Mouse (Mus musculus) frontal cortex, postnatal 14 days (tissue): ENCODE data around the gene Xrn2.
"Not testable (repeated sequence)": the region's sequence is repeated elsewhere in the genome, so short reads cannot be mapped to it uniquely, and the experiment has no call there.

Source experiments
- DNase-seq, 2 experiments: peaks; one replicate each; pipeline ENCODE4 v3.0.0; 2022; ENCODE audit warnings: low spot score in 2 of 2

Gene Xrn2

DNA sequence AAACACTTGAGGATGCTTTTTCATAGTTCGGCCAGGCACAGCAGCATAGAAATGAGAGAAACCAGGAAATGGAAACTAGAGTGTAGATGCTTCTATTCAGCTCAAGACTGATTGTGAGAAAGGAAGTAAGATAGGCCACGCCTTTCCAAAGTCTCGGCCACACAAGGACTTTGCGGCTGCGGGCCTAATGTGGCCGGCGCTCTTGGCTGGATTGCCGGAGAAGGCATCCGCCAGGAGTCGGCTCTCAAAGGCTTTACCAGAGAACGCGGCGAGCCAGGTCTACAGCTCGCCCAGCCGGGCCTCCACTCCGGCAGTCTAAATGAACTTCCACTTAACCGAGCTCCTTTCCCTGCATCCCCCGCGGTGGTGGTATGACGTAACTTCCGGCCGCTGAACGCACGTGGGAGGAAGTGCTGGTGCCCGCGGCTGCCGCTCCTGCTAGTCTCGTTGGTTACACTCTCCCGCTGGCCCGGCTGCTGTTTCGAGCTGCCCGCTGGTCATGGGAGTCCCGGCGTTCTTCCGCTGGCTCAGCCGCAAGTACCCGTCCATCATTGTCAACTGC, at the start of gene Xrn2:
Gene Xrn2 (plus strand): TSS at position 374 of the 562 bp plus-strand sequence.
- DNase-seq = peak; percentile 95 to 98

DNA sequence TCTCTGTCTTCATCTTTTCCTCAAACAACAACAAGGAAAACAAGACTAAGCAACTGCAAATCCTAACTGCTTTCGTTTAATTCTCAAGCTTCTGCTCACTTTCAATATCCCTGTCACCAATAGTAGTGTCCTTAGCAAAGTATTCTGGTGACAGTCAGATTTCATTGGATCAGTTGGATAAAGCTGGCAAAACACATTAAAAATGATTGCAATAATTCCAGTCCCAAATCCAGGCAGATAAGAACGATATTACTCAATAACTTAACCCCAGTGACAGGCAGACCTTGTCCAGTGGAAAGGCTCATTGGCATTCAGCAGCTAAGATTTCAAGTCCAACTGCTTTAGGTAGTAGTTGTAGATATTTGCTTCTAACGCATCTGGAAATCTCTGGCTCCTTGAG, 37.8 kb upstream of the Xrn2 start:
- DNase-seq = no peak

DNA sequence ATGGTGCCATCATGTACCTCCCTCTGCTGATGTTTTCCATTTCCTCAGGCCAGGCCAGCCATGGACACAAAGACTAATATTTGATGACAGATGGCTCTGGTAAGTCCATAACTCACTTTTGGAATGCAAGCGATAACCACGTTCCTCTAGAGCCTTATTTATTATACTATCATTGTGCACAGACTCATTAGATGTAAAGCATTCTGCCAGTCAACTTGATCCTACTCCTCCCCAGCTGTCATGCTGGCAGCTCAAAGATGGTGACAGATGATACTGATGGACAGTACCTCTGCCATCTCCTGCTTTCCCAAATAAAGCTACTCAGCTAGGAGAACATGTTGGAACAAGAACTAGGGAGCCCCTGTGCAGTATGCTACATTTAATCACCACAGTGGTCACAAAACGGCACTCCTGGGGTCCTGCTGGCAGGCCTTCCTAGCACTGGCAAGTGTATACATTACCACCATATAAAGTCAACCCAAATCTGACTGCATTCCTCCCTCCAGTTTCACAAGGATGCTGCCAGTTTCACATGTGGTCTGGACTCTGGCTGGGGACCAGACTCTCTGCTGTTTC, 37.3 kb upstream of the Xrn2 start:
- no peak for DNase-seq

DNA sequence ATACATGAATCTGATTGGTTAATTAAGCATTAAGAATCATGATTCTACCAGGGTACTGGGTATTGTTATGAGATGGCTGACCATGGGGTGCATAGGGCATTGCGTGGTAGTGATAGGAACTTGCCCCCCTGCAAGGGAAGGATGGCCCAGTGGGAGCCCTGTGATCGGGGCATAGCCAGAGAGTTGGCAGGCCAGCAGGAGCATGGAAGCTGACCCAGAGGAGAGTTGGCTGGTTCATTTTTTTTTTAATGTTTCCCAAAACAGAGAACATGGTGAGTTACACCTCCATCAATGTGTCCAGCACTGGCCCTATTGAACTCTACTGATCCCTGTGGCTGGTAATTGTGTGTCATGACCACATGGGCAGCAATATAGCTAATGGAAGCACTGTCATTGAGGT, 30.0 kb upstream of the Xrn2 start:
- no peak for DNase-seq

DNA sequence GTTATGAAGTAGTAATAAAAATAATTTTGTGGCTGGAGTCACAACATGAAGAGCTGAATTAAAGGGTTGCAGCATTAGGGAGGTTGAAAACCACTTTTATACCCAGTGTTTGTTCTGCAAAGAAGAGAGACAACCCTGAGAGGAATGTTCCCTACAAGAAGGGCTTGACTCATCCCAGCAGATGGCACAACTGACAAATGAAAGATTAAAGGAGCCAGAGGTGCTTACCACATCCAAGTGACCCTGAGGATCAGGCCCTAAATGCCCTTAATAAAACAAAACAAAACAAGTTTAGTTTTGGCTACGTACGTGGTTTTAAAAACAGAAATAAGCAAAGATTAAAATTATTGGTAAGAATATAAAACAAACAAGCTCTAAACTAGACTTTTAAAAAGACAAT, 28.0 kb upstream of the Xrn2 start:
- DNase-seq = no peak

DNA sequence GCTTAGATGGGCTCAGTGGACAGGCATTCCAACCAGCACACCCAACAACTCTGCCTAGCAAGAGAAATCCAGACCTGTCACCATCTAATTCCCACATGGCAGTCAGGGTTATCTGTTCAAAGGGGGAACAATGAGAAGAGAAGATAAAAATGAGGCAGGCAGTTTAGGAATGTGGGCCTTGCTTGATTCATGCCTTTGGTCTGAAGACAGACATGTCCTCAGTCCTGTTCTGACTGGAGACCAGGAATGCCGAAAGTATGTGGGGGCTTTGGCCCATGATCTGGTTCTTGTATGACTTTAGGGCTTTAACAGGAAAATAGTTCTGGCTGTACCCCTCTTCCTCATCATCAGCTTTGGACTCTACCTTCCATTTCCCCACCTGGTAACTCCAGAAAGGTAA, 27.0 kb upstream of the Xrn2 start:
- no peak for DNase-seq

DNA sequence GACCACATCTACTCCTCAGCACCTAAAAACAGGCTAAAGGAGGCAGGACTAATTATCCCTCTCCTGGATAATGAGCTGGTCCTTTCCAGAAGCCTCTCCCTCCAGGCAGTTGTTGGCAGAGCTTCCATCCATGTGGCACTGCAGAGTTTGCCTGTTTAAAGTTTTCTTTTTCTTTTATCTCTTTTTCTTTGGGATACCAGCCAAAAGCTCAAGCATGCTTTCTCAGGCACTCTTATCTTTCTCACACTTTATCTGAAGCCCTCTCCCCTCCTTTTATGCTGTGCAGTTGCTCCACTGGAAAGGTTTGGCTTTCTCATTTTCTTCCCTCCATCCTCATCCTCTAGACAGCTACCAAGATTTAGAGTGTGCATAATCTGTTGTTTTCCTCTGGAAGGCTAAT, 26.4 kb upstream of the Xrn2 start:
- no peak for DNase-seq

DNA sequence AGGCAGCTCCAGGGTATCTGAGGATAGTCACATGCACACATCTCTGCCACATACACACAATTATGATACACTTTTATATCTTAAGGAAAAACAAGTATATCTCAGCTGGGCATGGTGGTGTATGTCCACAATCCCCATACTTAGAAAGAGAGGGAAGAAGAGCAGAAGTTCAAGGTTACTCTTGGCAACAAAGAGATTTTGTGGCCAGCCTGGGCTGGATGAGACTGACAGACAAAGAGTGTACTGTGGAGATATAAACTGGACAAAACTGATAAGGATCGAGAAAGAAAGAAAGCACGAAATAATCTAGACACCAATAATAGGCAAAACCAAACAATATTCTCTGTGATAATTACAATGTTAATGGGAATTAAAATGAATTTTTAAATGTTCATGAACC, 5.5 kb upstream of the Xrn2 start:
- no peak for DNase-seq

DNA sequence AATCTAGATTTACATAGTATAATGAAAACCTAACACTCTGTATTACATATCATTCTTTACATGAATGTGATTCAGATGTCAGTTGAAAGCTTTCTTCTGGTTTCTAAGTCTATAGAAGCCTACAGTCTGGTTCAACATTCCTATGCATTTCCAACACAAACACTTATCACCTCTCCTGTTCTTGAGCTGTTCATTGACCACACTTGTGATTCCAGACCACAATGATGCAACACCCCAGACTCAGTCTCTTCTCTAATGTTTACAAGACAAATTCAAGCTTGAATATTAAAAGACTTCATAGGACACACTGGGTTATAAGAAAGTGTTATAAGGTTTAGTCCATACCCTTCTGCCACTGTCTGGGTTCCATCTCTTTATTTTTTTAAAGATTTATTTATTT, 3.7 kb upstream of the Xrn2 start:
- DNase-seq = no peak

DNA sequence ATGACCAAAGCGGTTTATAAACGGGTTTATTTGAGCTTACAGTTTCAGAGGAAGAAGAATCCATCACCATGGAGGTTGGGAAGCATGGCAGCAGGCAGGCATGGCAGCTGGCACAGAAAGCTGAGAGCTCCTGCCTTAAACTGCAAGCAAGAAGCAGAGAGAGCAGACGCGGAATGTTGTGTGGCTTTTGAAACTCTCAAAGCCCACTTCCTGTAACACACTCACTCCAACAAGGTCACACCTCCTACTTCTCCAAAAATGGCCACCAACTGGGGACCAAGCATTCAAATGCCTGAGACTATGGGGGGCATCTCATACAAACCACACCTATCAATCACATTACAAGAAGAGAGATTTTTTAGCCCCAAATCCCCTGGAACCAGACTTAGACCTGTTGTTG, 2.7 kb upstream of the Xrn2 start:
- DNase-seq = no peak

DNA sequence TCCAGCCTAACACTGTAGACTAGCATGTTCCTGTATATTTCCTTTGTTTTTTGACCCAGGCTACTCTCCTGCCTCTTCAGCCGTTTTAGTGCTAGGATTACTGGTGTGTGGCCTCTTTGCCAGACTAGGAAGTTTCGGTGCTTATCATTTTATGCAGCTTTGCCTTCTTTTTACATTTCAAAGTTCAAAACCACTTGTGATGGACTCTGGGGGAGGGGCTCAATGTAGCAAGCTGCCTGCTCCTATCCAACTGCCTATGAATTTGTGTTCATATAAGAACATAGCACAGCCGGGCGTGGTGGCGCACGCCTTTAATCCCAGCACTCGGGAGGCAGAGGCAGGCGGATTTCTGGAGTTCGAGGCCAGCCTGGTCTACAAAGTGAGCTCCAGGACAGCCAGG, 1.8 kb upstream of the Xrn2 start:
- DNase-seq = no peak

DNA sequence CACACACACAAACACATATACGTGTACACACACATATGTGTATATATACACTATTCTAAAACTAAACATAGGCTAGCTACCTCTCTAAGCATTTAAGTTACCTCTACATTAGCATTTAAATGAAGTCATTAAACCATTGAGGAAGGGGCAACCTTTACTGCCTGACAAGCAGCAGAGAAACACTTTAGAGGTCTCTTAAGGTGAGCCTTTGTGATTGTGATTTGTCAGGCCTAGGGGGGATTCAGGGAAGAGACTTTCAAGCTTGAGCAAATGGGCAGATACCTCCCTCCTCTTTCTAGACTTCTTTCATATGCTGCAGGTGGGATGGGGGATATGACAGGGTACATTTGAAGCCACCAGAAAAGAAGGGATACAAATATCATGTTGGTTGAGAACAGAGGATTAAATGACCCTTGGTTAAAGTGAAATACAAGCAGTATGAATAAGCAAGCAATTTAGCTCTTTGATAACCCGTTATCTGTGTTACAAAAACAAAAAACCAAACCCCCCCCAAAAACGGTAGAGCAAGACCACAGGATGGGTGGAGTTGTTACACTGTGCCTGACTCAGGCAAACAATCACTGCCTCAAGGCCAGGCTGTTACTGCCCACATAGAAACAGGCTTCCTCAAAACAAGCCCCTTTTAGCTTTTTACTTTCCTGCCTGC, 1.2 kb upstream of the Xrn2 start:
- no peak for DNase-seq

DNA sequence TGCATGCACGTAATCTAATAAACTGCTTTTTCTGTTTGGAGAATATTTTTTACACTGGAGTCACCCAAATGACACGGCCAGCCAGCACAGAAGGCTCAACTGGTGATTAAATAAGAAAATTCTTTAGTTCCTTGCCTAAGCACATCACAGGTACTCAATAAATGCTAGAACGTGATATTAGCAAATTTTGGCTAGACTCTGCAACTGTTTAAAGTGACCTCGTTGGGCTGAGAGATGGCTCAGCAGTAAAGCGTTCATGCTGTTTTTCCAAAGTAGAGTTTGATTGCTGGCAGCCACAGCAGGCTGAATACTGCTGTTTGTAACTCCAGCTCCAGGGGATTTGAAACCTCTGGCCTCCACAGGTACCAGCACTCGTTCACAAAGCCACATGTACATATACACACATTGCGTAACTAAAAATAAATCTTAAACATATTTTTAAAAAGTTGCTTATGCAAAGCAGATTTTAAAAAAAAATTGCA, 614 bp upstream of the Xrn2 start:
- no peak for DNase-seq

DNA sequence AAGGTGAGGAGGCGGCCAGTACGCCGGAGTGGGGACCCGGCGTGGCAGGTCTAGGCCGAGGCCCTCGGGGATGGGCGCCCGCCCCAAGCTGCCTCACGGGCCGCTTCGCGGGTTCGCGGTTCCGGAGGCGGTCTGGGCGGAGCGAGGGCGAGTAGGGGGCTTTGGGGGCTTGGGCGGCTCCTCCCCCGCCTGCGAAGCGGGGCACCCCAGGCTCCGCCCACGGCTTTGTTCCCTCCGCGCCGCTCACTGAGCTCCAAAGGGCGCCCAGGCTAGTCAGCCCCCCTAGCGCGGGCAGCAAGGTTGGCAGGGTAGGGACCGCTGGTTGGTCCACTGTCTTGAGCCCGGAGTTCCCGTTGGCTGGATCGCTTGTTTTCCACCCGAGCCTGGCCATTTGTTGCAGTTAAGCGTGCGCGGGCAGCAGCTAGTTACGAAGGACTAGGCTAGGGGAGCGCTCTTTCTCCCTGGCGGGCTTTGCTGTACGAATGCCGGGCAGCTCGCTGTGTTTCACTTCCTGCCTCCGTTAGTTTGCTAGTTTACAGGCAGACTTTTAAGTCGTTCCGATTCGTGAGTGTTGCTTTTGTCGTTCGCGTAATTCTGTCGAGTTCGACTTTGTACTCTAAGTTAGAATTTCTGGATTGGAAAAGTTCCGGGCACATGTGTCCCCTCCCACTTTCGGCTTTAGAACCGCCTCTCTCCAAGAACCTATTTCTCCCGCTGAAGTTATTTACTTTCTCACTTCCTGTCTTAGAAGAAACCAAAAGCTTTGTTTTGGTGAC, 586 bp downstream of the Xrn2 start:
- DNase-seq = peak in 1 of 2 experiments; percentile 59

DNA sequence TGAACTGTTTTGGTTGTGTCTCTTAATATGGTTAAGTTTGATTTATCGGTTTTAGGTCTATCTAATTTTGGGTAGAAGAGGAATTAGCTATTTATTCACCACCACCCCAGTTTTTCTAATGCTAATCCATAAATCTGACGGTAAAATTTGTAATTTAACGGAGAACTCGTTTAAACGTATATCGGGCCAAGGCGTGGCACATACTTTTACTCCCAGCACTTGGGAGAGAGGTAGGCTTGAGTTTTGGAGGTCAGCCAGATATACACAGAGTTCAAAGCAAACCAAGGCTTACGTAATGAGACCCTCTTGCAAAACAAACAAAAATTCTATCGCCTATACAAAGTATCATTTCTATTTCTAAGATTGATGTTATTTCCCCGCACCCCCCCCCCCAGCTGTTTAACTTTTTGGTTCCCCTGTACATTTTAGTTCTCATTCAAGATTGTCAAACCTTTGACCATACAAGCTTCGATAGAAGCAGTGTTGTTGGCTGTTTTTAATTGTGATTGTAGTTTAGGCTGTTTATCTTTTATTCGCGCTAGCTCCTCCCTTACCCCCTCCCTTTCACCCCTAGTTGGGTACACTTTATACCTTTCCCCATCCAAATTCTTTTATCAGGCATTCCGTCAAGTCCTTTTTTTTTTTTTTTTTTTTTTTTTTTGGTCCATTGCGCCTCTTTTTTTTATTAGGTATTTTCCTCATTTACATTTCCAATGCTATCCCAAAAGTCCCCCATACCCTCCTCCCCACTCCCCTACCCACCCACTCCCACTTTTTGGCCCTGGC, 1.5 kb downstream of the Xrn2 start:
- DNase-seq = no peak

DNA sequence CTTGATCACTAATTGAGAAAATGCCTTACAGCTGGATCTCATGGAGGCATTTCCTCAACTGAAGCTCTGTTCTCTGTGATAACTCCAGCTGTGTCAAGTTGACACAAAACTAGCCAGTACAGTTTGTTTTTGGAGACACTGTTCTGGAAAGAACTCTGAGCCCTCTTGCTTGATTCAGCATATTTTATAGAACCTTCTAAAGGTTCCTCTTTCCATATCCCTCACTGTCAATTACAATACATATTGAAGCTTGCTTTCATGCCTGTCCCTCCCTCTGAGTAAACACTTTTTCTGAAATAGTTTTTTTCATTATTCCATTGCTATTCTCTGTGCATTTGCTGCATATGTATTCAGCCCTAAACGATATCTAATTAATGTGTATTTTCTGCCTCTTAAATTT, 9.2 kb downstream of the Xrn2 start:
- DNase-seq = not testable (repeated sequence)

DNA sequence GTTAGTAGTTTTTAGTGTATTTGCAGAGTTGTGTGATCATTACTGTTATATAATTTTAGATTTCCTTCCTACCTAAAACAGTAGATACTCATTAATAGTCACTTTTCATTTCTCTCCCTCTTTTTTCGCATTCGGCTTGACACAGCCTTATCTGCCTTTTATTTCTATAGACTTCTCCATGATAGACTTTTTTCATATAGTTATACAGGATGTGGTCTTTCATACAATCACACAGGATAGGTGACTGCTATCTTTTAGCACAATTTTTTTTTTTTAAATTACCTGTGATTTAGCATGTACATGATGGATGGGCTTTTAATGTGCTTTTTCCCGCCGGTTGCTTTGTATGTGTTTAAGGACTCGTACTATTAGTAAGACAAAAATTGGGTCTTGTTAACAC, 10.3 kb downstream of the Xrn2 start:
- DNase-seq = no peak

DNA sequence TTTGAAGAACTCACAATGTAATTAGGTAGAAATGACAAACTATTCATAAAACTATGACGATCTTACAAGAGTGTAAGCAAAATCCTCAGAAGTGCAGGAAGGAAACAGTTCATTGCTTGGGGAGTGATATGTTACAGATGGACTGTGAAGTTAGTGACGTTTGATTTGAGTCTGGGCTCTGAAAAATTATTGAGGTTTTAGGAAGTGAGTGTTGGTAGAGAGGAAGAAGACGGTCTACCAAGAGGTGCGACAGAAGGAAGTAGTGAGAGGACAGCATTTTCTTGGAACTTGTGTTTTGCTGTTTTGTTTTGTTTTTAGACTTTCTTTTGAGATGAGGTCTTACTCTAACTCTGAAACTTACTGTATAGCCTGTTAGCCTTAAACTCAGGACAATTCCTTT, 10.8 kb downstream of the Xrn2 start:
- DNase-seq = no peak

DNA sequence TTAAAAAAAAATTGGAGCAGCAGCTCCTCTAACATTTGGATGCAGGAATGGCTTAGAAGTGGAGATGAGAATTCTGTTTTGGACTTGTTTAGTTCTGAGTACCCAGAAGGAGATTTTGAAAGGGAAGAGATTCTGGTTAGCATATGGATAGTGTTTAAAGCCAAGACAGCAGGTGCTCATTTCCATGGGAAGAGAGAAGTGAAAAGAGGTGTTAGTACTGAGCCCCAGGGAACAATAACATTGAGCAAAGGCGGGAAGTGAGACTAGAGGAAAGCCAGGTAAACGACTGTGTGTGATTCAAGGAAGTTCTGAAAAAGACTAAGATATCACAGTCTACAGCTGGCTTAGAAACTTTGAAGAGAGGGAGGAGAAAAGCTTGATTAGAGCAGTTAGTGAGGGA, 20.3 kb downstream of the Xrn2 start:
- no peak for DNase-seq

DNA sequence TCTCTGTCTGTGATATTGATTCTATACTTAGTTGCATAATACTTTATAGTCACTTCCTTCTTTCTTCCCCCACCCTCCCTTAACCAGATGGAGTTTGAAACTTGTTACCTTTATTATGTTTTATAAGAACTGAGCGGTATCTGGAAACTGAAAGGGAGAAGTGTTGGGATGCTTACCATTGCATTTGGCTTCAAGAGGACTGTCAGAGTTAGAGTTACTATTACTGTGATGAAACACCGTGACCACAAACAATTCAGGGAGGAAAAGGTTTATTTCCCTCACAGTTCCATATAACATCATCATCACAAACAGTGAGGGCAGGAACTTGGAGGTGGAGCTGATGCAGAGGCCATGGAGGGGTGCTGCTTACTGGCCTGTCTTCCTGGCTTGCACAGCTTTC, 23.1 kb downstream of the Xrn2 start:
- no peak for DNase-seq

DNA sequence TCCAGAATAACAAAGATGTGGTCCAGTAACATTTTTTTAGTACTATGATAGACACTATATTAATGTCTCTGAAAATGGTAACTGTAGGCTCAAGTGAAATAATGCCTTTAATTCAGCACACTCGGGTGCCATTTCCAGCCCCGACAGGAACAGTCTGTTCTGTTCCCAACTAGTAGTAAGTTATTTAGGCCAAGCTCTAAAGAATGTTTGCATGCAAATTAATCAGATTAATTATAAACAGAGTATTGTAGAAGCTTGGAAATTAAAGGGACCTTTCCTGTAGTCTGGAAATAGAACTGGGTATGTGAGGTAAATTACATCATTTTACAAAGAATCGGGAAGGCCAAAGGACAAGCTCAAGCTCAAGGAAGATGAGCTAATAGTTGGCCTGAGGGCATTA, 34.3 kb downstream of the Xrn2 start:
- no peak for DNase-seq
